Mouse (Mus musculus): ENCODE results near the gene Gipc3.

The Gipc3 gene

GRCm38 (mm10) chr10:81344421-81345161 is 1.5 kb upstream of the Gipc3 start:
- no peak for DNase-seq

GRCm38 (mm10) chr10:81341333-81341949 is 1.6 kb downstream of the Gipc3 start:
- peak; percentile 72 to 76 for DNase-seq

- no peak for DNase-seq
These were observed 2.3 kb downstream of the Gipc3 start for GRCm38 (mm10) chr10:81340551-81341332.

GRCm38 (mm10) chr10:81336558-81336957 is 6.5 kb downstream of the Gipc3 start:
- no peak for DNase-seq

- DNase-seq, result no peak
These were observed 7.4 kb downstream of the Gipc3 start for GRCm38 (mm10) chr10:81335393-81336340.

GRCm38 (mm10) chr10:81334324-81334723 is 8.7 kb downstream of the Gipc3 start:
- no peak for DNase-seq

GRCm38 (mm10) chr10:81332277-81332676 is 10.8 kb downstream of the Gipc3 start:
- DNase-seq, result no peak

- no peak for DNase-seq
These were observed 13.1 kb downstream of the Gipc3 start for GRCm38 (mm10) chr10:81330007-81330406.

GRCm38 (mm10) chr10:81329194-81329975 is 13.7 kb downstream of the Gipc3 start:
- DNase-seq, result no peak

GRCm38 (mm10) chr10:81328386-81328785 is 14.7 kb downstream of the Gipc3 start, which contains the start of gene Tbxa2r:
Gene Tbxa2r, plus strand, starts transcription at chr10:81328731.
- DNase-seq, result no peak

- DNase-seq, result no peak
These were observed 15.1 kb downstream of the Gipc3 start for GRCm38 (mm10) chr10:81327959-81328358.

- DNase-seq, result no peak
These were observed 16.2 kb downstream of the Gipc3 start for GRCm38 (mm10) chr10:81326858-81327257.

GRCm38 (mm10) chr10:81325781-81326180 is 17.3 kb downstream of the Gipc3 start:
- DNase-seq, result no peak

- no peak for DNase-seq
These were observed 17.9 kb downstream of the Gipc3 start for GRCm38 (mm10) chr10:81325176-81325575.

- DNase-seq, result no peak
These were observed 19.1 kb downstream of the Gipc3 start for GRCm38 (mm10) chr10:81323791-81324530.

GRCm38 (mm10) chr10:81323141-81323775 is 19.8 kb downstream of the Gipc3 start:
- DNase-seq, result no peak

- no peak for DNase-seq
These were observed 20.6 kb downstream of the Gipc3 start for GRCm38 (mm10) chr10:81322444-81322843.

- DNase-seq, result no peak
These were observed 21.6 kb downstream of the Gipc3 start for GRCm38 (mm10) chr10:81321436-81321835.

- peak; percentile 96 to 97 for DNase-seq
These were observed 22.3 kb downstream of the Gipc3 start, which contains the start of gene Cactin for GRCm38 (mm10) chr10:81320550-81321347. Gene Cactin, plus strand, starts transcription at chr10:81321103.
